Mouse (Mus musculus): ENCODE measurements at regions not wholly inside any gene's neighbourhood (a gene's known extent, or its start where the extent isn't known, plus 50 kb on each side); places are given as distances from the start of the nearest gene placed in this dataset.

- TF ChIP-seq CTCF (IDR thresholded peaks at IDR 0.05; ENCODE audit: extremely low read depth, insufficient read depth, low read length): no peak
- no peak for TF ChIP-seq POLR2A (IDR thresholded peaks at IDR 0.05; ENCODE audit: extremely low read depth, insufficient read depth, low read length)
Observed at GRCm38 (mm10) chr14:17539322-17539721, 120.7 kb upstream of the Thrb start.

All from cortical plate, adult 2 months (tissue).